Mouse (Mus musculus) lung, postnatal 10 days (tissue): ENCODE measurements around the gene Efnb2.
A peak's percentile ranks its signal among the peaks of the same experiment; 100 is the strongest.

Source experiments
- DNase-seq: peaks from one replicate; pipeline ENCODE4 v3.0.0; 2021

Efnb2 gene

DNA sequence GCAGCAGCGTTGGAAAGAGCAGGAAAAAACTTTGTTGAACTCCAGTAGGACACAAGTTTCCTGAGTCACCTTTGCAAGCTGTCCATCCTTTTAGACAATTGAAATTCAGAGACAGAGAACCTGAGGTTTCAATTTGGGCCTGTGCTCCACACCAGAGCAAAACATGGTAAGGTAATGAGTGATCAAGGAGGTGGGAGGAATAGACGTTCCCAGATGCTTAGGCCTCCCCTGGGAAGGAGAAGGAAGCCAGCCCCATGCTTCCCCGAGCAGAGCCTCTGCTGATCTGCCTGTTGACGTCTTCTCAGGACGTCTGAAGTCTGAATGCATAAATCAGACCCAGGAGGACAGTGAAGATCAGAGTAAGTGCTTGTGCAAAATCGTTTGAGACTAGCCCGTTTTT is 51.3 kb downstream of the Efnb2 start:
- no peak for DNase-seq

DNA sequence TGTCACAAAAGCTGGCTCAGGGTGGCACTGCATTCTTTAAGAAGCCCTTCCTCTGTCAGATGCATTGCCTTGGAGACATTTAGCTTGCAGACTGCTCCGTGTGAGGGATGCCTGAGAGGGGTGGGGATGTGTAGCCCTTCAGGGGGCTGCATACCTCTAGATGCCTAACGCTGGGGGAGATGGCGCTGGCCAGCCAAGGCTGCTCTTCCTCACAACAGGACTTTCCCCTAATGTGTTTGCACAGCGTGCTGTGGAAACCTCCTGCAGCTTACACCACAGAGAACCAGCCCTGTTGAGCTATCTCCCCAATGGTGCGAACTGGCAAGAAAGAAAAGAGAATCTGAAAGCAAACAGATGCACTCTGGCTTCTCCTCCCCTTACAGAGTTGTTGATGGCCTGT is 51.9 kb downstream of the Efnb2 start:
- no peak for DNase-seq

DNA sequence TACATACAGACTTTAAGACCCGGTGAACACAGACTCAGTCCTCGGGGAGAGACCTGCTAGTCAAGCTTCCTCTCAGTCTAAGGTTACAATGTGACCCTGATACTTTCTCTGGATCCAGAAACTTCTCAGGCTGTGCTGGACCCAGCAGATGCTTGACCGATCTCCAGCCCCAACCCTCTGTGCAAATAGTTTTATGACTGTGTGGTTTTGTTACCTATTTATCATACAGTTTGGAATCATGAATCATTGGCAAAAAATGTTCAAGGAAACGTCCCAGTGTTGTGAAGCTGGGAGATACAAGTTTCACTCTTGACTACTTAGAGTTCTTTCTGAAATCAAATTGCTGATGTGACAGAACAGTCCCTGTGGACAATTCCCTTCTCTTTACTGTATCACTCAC is 55.4 kb downstream of the Efnb2 start:
- no peak for DNase-seq

DNA sequence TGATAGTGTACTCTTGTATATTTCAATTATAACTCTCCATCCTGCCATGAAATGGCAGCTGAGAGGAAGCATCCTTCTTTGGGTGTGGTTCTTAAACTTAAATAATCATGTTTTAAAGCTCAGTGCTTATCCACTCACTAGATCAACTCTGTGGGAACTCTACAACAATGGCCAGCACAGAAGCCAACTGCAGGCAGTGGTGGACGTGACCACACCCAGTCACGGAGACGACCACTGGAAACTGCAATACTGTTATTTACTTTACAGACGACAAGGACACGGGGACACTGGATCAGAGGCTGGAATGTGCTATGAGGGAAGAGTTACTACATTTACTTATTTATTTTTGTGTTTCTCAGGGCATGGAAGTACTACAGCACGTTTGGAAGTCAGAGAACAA is 57.2 kb downstream of the Efnb2 start:
- peak; percentile 75 for DNase-seq

DNA sequence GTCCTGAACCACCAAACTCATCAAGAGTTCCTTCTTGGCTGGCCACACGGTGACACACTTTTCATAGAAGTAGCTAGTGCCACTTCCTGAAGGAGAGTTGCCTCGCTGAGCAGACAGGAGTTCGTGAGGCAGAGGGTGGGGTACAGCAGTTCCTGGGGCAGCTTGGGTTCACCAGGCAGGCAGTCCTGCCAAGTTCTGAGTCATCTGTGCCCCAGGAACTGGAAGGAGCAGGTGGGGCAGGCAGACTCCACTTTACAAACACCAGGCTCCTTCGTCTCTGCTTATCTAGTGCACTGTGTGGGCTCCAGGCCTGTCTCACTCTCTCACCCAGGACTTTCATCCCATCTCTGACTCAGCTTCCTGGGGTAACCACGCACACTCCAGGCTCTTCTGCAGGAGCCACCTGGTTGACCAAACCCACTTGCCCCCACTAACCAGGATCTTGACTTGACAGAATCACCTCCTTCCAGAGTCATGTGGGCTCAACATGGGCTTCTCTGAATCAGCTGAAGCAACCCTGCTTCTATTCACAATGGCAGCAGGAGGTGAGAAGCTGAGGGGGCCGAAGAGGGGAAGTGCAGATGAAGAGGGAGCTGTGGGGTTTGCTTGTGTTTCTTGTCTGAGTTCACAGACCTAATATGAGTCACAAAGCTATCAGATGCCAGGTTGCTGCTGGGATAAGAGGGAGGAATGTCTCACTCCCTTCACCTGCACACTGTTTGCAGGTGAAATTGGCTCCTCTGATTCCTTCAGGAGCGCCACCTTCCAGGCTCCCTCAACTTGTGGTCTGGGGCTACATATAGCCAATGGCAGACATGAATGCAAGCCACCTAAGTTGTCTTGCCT is 58.2 kb downstream of the Efnb2 start:
- peak; percentile 79 for DNase-seq

DNA sequence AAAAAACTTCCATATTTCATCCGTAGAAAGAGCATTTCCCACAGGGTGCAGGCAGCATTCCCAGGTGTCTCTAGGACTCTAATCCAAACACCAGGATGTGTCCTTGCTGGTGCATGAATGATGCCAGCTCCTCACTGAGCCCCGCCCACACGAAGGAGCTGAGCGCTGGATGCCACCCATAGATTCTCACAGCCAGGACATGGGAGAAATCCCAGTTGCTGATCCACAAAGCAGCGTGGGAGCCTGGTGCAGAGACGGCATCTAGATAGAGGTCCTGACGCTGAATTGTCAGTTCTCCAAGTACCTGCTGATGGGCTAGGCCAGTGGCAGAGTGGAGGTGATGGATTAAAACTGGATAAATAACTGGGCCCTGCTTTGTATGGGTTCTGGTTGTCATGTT is 61.1 kb downstream of the Efnb2 start:
- DNase-seq, result no peak

DNA sequence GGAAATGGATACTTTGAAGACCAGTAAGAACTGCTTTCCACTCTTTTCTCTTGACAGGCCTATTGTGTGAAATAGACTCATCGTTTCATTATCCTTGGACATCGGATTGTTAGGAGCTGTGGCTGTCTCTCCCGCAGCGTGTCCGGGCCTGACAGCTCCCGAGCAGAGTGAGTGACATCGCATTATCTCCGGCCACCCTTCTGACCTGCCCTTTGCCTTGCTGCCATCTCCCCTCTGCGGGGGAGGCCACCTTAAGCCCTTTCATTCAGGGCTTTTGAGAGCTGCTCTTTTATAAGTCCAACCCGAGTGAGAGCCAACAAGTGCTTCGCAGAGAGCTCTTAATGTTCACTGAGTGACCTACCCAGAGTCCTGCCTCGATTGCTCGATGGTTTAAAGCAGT is 63.6 kb downstream of the Efnb2 start:
- no peak for DNase-seq

DNA sequence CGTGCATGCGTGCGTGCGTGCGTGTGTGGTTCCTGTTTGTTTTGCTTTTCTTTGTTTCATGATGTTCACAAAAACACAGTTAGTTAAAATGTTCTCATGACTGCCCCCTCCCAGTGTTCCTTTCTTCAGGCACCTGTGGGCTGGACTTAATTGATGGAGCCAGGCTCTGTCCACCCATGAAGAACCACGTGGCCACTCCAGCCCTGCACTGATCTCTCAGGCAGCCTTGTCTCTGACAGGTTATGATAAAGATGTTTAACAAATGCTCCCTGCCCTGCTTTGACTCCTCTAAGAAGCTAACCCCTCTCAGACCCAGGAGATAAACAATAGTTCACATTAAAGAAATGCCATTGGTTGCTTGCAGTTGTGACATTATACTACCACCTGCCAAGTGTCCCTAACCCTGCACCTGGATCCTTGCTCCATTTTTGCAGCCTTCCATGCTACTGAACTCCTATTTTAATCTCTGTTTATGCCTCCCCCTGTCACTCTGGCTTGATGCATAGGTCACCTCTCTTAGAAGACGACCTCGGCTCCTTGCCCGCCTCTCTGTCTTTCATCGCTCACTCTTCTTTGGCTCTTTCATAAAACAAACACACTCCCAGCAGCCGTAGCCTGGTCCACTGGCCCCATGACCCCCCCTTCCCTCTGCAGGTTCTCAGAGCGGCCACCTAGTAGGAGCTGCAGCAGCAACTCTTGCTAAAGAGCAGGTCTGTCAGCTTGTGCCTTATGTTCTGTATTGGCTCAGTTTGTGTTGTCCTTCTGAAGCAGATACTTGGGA is 65.0 kb downstream of the Efnb2 start:
- no peak for DNase-seq

DNA sequence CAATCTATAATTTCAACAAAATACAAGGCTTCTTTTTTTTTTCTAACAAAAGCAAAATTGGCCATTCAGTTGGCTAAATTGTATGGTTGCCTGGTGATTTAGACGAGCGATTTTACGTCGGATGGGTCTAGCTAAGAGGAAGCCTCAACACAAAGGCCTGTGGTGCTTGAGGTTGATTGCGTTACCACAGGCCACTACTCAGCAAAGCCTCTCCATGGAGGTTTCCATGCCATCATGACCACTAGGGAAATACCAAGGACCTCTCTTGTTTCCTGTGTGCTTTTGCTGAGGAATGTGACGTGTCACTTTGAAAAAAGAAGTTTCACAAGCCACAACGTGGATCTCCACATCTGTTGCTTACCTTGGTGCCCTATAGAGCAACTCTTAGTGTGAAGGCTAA is 67.2 kb downstream of the Efnb2 start:
- no peak for DNase-seq

DNA sequence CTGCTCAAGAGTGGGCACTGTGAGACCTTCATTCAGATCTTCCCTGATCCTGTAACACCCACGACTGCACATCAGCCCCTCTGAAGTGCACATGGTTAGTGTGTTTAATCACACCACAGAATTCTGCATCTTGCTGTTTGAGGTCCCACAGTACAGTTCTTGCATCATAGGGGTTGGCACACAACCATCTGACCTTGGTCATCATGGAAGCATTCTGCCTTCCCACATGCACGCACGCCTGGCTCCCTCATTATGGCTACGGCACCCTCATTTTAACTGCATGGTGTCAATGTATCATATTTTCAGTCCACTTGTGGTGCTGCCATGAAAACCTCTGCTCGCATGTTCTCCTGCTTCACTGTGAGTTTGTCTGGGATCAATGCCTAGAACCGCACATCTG is 67.7 kb downstream of the Efnb2 start:
- no peak for DNase-seq

DNA sequence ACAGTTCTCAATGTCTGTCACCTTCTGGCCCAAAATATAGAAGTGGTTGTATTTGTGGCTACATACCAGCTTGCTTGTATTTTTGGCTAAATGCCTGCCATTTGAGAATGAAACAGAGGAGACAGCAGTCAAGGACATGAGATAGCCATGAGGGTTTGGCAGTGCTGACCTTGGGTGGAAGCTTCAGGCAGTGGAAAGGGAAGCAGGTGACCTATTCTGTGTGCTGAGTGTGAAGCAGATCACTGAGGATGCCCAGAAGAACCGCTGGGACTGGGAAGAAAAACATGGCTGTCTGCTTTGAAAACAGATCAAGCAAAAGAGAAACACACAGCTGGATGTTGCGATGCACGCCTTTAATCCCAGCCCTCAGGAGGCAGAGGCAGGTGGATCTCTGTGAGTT is 68.7 kb downstream of the Efnb2 start:
- no peak for DNase-seq

DNA sequence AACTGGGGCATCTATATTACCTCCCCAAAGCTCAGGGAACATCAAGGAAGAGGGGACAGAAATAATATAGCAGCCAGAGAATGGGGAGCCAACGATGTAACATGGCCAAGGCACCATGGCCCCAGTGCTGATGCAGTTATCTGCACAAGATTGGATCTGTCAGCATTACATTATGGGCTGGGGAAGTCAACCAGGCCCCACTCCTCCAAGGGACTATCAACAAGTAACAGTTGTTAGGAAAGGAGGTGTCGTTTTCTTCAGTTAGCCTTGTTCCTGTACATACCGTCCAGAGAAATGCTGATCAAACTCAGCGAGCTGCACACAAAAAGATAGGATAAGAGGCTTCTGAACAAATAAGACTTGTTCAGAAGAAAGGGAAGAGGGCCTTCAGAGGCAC is 77.1 kb downstream of the Efnb2 start:
- no peak for DNase-seq

DNA sequence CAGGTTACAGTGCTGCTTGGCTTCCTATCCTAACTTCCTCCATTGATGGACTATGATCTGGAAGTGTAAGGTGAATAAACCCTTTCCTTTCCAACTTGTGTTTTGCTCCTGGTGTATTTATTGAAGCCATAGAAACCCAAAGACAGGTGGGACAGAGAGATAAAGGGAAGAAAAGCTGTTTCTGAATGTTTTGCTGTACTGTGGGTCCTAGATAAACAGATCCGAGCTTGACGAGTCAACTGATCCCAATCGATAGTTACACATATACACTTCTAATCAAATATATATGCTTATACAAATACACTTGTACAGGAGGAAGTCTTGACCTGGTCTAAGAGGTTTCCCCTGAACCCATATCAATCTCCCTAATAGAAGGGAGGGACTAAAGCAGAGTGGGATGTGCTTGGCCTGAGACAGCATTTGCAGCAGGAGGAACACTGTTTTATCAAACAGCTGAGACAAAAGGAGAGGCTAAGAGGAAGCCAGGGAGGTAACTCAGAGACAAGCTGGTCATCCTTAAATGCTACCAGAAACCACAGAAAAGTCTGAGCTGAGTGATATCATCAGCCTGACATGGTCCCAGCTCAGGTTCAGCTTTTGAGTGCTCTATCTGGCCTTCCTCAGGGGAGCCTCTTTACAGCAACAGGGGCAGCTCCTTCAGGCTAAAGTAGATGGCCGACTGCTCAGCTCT is 77.6 kb downstream of the Efnb2 start:
- DNase-seq, result no peak

DNA sequence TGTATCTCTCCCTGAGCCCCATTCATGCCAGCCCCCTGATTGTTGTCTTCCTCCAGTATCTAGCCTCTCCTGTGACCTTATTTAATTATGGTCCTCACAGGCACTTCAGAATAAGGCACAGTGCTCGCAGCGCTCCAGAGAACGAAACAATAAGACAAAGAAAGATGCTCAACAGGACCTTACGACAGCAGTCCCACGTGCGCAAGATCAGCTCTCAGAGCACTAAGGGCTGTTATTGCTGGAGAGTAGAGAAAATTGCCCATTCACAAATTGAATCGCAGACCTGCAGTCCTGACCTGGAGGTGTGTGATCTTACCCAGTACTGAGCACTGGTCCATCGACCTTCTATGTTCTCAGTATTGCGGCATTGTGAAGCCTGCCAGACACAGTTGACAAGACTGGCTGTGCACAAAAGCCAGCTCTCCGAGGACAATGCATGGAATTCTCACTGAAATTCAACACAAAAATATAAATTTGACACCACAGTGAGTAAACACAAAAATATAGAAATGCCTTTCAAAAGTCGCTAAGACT is 83.2 kb downstream of the Efnb2 start:
- no peak for DNase-seq

DNA sequence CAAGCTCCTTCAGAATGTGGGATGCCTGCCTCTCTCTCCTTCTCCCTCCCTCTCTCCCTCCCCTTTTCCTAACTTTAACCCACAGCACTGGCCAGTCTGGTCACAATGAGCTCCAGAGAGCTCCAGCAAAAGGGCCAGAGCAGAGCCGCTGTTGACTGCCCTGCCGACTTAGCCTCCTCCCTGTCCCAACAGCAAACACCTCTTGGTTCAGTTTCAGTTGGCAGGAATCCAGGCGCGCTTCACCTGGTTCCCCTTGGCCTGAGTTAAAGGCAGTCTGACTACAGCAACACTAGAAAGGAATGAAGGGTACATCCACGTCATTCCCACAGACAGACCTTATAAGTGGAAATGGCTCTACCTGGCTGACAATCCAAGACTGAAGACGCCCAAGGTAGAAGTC is 84.2 kb downstream of the Efnb2 start:
- peak; percentile 75 for DNase-seq

DNA sequence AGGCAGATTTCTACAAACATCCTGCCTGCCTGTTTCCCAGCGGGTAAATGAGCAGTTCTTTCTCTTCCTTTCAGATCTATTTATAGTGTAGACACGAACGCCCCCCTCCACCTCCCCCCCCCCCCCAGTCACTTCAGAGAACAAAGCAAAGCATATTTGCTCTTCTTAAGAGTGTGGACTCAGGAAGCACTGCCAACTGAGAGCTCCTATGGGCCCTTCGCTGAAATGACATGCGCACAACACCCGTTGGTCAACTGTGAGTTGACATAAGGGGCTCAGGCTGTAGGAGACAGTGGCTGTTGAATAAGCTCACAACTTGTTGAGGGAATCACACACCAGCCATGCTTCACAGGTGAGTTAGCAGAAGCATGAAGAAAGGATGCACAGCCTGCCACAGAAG is 84.8 kb downstream of the Efnb2 start:
- peak; percentile 70 for DNase-seq

DNA sequence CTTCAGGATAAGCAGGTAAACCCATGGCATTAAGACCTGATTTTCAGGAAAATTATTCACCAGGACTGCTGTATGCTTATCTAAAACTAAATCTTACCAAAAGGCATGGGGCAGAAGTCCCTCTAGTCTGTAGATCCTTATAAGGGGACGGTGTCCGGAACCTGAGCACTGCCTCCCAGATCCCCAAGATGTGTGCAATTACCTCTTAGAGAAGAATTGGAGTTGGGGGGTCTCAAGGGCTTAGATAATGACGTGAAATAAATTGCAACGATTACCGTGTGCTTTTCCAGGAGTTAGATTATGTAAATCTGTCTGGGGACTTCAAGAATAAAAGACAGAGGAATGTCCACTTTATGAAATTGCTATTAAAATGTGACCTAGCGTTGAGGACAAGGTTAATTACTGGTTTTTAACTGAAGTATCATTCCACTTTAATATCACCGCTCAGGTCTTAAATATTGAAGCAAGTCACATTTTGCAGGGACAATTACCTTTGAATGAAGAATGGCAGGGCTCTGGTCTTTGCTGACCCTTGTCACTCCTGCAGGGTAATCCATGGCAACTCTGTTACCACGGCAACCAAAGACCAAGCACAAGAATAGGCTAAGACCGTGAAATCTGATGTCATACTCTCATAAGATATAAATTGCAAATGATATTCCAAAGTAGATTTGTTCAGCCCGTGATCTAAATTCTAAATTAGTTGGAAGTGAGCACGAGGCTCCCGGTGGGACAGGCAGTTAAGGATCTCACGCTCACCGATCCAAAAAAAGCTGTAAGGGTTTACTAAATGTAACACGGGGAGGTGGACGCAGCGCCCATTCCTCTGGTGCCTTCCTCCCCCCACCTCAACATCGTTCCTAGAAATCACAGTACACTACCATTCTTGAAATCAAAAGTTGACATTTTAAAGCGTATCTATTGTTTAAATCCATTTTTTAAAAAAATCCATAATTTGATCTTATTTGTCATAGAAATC is 86.2 kb downstream of the Efnb2 start:
- DNase-seq, result no peak

DNA sequence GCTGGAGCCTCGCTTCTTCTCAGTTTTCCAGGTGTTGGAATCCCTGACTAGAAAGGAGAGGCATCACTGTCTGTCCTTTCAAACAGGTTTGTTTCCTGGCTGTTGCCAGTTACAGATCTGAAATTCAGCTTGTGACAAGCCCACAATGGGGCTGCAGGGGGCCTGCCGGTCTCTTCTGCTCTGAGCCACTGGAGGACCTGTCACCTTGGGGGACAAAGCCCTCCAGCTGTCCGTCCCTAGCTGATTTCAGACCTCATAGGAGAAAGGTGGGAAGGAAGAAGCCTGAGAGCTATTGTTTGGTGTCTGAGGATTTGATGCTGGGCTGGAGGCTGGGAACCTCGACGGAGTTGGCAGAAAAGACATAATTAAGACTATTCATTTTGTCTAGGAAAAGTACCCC is 88.8 kb downstream of the Efnb2 start:
- no peak for DNase-seq

DNA sequence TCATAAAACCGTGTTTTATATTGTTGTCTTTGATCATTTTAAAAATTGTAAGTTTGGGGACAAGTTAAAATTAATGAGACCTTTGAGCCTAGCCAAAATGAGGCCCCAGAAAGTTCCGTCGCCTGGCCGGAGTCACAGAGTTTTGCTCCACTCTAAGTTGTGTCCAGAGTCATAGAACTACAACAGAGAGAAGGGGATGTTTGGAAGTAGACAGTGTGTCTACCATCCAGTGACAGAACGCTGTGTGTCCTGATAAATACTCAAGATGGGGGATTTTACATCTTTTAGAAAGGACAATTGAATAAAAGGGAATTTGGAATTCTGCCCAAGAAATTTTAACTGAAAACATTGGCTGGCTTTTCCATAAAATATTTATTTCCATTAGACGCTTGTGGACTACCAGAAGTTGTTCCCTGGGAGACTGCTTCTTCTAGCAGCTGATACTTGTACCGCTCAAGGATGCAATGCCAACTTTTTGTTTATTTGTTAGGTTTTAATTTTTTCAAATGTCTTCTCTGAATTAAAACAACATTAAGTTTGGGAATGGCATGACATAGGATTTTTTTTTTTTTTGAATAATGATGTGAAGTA is 89.3 kb downstream of the Efnb2 start:
- no peak for DNase-seq

DNA sequence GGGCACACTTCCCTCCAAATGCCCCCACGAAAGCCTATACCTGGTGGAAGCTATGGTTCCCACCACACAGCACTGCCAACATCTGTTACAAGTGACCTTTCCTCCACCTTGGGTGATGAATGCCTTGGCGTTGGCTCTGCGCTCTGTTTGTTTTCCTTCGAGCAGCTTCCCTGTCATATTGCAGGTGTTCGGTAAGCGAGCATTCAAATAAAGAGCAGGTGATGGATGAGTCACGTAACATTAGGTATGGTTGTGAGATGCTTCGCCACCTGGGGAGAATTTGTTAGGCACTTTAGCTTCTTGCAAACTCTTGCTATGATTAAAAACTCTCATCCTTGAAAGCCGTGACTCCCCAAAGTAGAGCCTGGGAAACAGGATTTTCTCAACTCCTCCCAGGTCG is 91.8 kb downstream of the Efnb2 start:
- DNase-seq, result no peak

DNA sequence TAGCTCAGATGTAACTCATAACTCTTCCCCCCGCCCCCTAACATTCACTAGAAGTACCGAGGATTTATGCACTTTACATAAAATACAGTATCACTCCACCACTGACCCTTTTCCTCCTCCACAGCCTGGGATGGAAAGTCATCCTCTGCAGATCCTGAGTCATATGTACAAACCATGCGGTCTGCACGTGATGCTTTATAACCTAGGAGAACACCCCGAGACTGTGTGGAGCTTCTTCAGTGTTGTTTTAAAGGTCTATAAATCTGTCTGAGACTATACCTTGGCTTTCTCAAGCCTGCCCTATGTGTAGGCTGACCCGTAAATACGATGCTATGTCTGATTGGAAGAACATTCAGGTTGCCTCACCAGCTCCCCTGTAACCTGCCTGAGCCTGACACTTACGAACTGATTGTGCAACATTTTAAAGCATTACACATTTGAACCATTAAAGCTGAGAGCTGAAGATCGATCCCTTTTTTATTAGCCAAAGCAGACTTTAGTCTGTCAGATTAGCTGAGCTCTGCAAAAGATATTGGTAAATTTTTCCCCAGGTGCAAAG is 92.7 kb downstream of the Efnb2 start:
- no peak for DNase-seq
